Mouse (Mus musculus) gastrocnemius, adult 2 months (tissue): ENCODE data around the gene Nhlh1. TPM values are rescaled to one million over a fixed set of nuclear protein-coding genes. Genes with fewer than 3 reads are reported as not detected.

Experiments used
- DNase-seq: peaks from one replicate; pipeline ENCODE4 v3.0.0; 2022
- H3K27ac ChIP-seq: fragments of 200-600 bp; 2 replicates; pipeline ENCODE4 v1.8.1; 2022; ENCODE audit warnings: mild to moderate bottlenecking
- H3K4me3 ChIP-seq: fragments of 200-600 bp; 2 replicates; pipeline ENCODE4 v1.8.1; 2022; ENCODE audit warnings: mild to moderate bottlenecking, moderate library complexity
- CTCF ChIP-seq: fragments of 200-600 bp; IDR thresholded peaks from 2 replicates; pipeline ENCODE4 v1.8.1; 2022; ENCODE audit warnings: antibody characterized with exemption, mild to moderate bottlenecking, moderate library complexity
- intact Hi-C: fragments of 180-260 bp; cut with DNase I; formaldehyde crosslinking; loops from one replicate; pipeline ENCODE4 v1.15.1; 2025
- long read RNA-seq, 2 experiments: library from polyadenylated mRNA; stranded (forward); transcript quantifications; one replicate each; pipeline ENCODE4 v2.0.0; 2021
- total RNA-seq, 2 experiments: library from RNA; stranded (reverse); gene quantifications; 2 replicates each; pipeline ENCODE4 v1.2.3; 2021

The Nhlh1 gene
- not detected for total RNA-seq
- long read RNA-seq, experiment 1: 0 reads
- long read RNA-seq, experiment 2: 0 reads

GRCm38 (mm10) chr1:172057491-172057921 lies at the start of gene Nhlh1:
Nhlh1 (minus strand) TSS chr1:172057573.
- no peak for DNase-seq
- H3K27ac ChIP-seq: no peak within 1 kb of the TSS
- H3K4me3 ChIP-seq: no peak within 1 kb of the TSS
- no peak for TF ChIP-seq CTCF
- intact Hi-C loops: no loop called here

- no peak for DNase-seq
- intact Hi-C loops: no loop called here
- TF ChIP-seq CTCF: no peak
These were observed 47.7 kb upstream of the Nhlh1 start for GRCm38 (mm10) chr1:172105101-172105500.

GRCm38 (mm10) chr1:172103619-172104018 lies 46.2 kb upstream of the Nhlh1 start:
- intact Hi-C loops: no loop called here
- TF ChIP-seq CTCF: no peak
- DNase-seq: no peak
- Histone ChIP-seq H3K4me3 (no peak overlapping the region), H3K27ac (no peak overlapping the region)

More at GRCm38 (mm10) chr1:172105101-172105500, 47.7 kb upstream of the Nhlh1 start:
- H3K27ac ChIP-seq: no peak overlapping the region
- no peak overlapping the region for H3K4me3 ChIP-seq

DNA sequence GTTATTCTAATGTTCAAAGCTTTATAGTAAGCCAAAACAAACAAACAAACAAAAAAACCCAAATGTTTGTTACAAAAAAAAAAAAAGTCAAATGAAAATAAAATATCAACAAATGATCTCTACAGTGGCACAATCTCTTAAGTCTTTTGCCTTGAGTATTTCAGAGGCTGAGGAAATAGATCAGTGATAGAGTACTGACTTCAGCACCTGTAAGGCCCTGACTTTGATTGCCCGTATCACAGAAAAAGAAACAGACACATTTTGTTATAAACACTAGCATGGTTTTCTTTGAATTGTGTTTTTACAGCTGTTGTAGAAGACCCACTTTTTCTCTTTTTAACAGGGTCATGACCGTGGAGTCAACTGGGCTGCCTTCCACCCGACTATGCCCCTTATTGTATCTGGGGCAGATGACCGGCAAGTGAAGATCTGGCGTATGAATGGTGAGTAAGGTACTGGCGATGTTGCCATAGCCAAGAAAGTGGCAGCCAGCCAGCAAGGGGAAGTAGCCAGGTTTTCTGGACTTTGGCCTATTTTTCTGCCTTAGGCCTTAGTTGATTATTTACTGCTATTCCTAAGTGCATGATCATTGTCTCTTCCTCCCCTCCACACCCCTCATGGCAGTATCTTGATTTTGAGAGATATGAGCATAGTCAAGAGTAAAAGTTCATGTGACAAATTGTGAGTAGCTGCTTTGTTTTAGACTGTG lies 42.1 kb upstream of the Nhlh1 start:
- no peak overlapping the region for H3K27ac ChIP-seq
- DNase-seq: no peak
- no peak for TF ChIP-seq CTCF
- intact Hi-C loops: no loop called here
- H3K4me3 ChIP-seq: no peak overlapping the region

DNA sequence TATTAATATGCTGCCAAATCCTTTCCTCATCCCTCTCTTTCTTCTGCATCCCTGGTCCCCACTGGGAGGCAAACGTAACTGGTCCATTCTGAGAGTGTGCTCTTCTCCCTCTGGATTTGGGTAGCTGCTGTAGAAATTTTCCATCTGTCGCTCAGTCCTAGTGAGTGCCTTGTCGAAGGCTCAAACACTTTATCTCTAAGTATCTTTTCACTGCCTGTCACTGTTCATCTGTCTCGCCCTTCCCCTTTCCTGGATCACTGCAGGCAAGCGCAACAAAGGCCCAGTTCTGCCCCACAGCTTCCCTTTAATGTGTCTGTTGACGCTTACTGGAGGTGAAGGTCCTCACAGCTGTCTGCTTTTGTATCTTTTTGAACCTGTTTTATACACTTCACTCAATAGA lies 37.8 kb upstream of the Nhlh1 start:
- H3K27ac ChIP-seq: no peak overlapping the region; the same call in 1 of the 2 replicates
- no peak for TF ChIP-seq CTCF
- intact Hi-C loops: no loop called here
- no peak for DNase-seq
- H3K4me3 ChIP-seq: no peak overlapping the region

GRCm38 (mm10) chr1:172094295-172094694 lies 36.9 kb upstream of the Nhlh1 start:
- intact Hi-C loops: no loop called here
- Histone ChIP-seq H3K27ac (peak overlapping the region; percentile 61), H3K4me3 (no peak overlapping the region)
- TF ChIP-seq CTCF: no peak
- DNase-seq: no peak

- H3K27ac ChIP-seq: peak overlapping the region; percentile 61
- no peak overlapping the region for H3K4me3 ChIP-seq
- intact Hi-C loops: no loop called here
- no peak for TF ChIP-seq CTCF
- peak; percentile 22 for DNase-seq
These were observed 36.1 kb upstream of the Nhlh1 start for GRCm38 (mm10) chr1:172093522-172093921.

DNA sequence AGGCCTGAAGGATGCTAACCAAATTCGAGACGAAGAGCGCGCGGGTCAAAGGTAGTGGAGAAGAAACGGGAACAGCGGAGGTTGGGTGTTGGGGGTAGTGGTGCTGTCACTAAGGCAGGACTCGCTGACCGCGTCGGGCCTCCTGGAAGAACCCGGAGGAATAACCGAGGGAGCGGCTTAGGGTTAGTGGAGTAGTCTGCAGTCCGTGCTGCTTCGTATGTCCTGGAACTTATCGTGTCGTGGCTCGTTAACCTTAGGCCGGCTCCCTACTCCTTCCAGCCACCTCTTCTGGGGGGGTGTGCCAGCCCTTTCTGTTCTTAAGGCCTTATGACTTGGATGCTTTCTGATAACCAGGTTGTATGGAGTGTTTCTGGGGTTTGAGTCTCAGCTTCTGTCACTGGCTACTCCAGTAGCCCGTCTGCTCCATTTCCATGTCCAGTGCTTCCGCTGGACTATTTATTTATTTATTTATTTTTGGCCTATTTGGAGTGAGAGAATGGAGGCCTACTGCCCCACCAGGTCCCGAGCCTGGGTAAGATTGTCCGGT lies 25.6 kb upstream of the Nhlh1 start:
- intact Hi-C loops: loop anchor here (5.0 kb wide), 1 partner anchor 294 kb away; the partner anchor contains the start of gene Pigm
- no peak for TF ChIP-seq CTCF

GRCm38 (mm10) chr1:172082101-172082898 lies 24.9 kb upstream of the Nhlh1 start, which contains the start of the genes Copa and Ncstn:
Copa (plus strand) TSS chr1:172082529.
Ncstn (minus strand) TSS chr1:172082795.
- peak within 1 kb of the TSS; percentile 70 for H3K4me3 ChIP-seq
- peak within 1 kb of the TSS; percentile 98 for H3K27ac ChIP-seq
- TF ChIP-seq CTCF: peak; percentile 32; the same call in 1 of the 2 replicates
- peak; percentile 96 for DNase-seq
- intact Hi-C loops: loop anchor here (5.0 kb wide), 1 partner anchor 295 kb away; the partner anchor contains the start of gene Pigm

More for the DNA sequence above, 25.6 kb upstream of the Nhlh1 start:
- H3K27ac ChIP-seq: peak overlapping the region; percentile 98
- no peak for DNase-seq
- H3K4me3 ChIP-seq: peak overlapping the region; percentile 70

GRCm38 (mm10) chr1:172077981-172078380 lies 20.6 kb upstream of the Nhlh1 start:
- Histone ChIP-seq H3K4me3 (no peak overlapping the region), H3K27ac (peak overlapping the region; percentile 56)
- peak; percentile 63 for DNase-seq
- no peak for TF ChIP-seq CTCF
- intact Hi-C loops: no loop called here

- no peak for DNase-seq
- Histone ChIP-seq H3K4me3 (no peak overlapping the region), H3K27ac (no peak overlapping the region)
- intact Hi-C loops: no loop called here
- TF ChIP-seq CTCF: no peak
These were observed 15.2 kb upstream of the Nhlh1 start for GRCm38 (mm10) chr1:172072604-172073003.

DNA sequence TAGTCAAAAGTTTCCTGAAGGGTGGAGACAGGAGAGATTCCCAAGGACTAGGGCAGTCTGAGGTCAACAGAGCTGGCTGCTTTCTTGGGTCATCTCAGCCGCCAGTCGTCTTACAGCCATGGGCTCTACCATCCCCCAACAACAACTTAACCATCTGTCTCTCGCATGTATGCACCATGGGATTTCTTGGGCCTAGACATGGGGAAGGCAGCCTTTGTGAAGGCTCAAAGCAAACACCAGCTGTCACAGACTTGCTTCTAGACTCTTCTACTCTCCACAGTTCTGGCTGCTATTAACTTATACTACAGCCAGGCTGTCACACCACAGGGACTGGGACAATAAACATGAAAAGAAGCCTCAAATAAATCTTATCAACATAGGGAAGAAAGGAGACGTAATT lies 14.2 kb upstream of the Nhlh1 start:
- intact Hi-C loops: no loop called here
- no peak for TF ChIP-seq CTCF
- Histone ChIP-seq H3K27ac (no peak overlapping the region), H3K4me3 (no peak overlapping the region)
- DNase-seq: no peak

DNA sequence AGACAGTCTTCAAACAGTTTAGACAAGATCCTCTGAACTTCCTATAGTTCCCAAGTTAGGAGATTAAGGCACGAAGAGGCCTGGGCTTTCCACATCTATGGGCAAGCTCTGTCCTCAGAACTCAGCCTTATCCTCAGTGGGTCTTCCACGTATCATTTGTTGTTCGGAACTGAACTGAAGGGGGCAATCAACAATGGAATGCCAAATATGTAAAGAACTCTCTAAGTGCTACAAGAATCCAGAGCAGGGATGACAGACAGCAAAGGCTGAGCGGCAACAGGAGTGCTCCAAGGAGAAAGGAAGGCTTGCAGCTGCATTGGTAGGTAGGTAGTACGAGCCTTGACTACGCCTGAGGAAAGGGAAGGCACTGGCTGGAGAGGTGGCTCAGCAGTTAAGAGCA lies 12.9 kb upstream of the Nhlh1 start:
- Histone ChIP-seq H3K27ac (no peak overlapping the region), H3K4me3 (no peak overlapping the region)
- intact Hi-C loops: no loop called here
- no peak for TF ChIP-seq CTCF
- no peak for DNase-seq
